Mouse (Mus musculus) midbrain, embryonic 16.5 days (tissue): ENCODE measurements around the gene Samd4b. TPM values are rescaled to one million over a fixed set of nuclear protein-coding genes. Genes with fewer than 3 reads are reported as not detected.

Experiments used
- ATAC-seq: fragments of 200-750 bp; cut with Nextera tagmentation; 2 replicates; pipeline ENCODE4 v1.8.0; 2017; ENCODE audit warnings: moderate TSS enrichment
- H3K27ac ChIP-seq: fragments of 300-500 bp; sonication (generic); 2 replicates; pipeline ENCODE4 v1.5.1; 2014; ENCODE audit warnings: mild to moderate bottlenecking, low read length, mixed read lengths
- H3K27me3 ChIP-seq: fragments of 300-500 bp; sonication (generic); 2 replicates; pipeline ENCODE4 v1.6.1; 2014; ENCODE audit warnings: low read depth, low read length, mixed read lengths; ENCODE audit not compliant: control insufficient read depth, insufficient read depth
- H3K36me3 ChIP-seq: fragments of 300-500 bp; sonication (generic); 2 replicates; pipeline ENCODE4 v1.6.1; 2014; ENCODE audit warnings: mild to moderate bottlenecking, low read length, moderate library complexity, mixed read lengths; ENCODE audit not compliant: control insufficient read depth, insufficient read depth
- H3K4me1 ChIP-seq: fragments of 300-500 bp; sonication (generic); 2 replicates; pipeline ENCODE4 v1.6.1; 2014; ENCODE audit warnings: mild to moderate bottlenecking, low read length, mixed read lengths; ENCODE audit not compliant: control insufficient read depth, insufficient read depth
- H3K4me2 ChIP-seq: fragments of 300-500 bp; sonication (generic); 2 replicates; pipeline ENCODE4 v1.6.1; 2014; ENCODE audit warnings: mild to moderate bottlenecking, low read length, mixed read lengths
- H3K4me3 ChIP-seq: fragments of 300-500 bp; sonication (generic); 2 replicates; pipeline ENCODE4 v1.5.1; 2014; ENCODE audit warnings: low read depth, mild to moderate bottlenecking, low read length, moderate library complexity, mixed read lengths
- H3K9ac ChIP-seq: fragments of 300-500 bp; sonication (generic); 2 replicates; pipeline ENCODE4 v1.6.1; 2014; ENCODE audit warnings: low read depth, low read length, mixed read lengths
- H3K9me3 ChIP-seq: fragments of 300-500 bp; sonication (generic); replicated peaks from 2 replicates; pipeline ENCODE4 v1.6.1; 2014; ENCODE audit warnings: mild to moderate bottlenecking, low read length, mixed read lengths; ENCODE audit not compliant: control insufficient read depth, poor library complexity, severe bottlenecking
- whole genome bisulfite sequencing: fragments of 180-500 bp; shearing (Covaris S2); extraction: QIAGEN DNeasy Blood & Tissue Kit; methylation state at CpG from one replicate; pipeline ENCODE4 v1.1.7; 2014; 5-methylcytosine and 5-hydroxymethylcytosine counted together
- polyA plus RNA-seq: library from polyadenylated mRNA; unstranded; fragments of >200 nt; fragmentation: Nextera tagmentation; extraction: Ambion mirVana; gene quantifications from 2 replicates; pipeline ENCODE4 v1.2.1, GENCODE M21; 2015

Gene Samd4b
- 20.2 and 20.4 TPM in 2 replicates for polyA plus RNA-seq

GRCm38 (mm10) chr7:28597642-28598446, at the start of gene Samd4b, which contains the start of gene Pak4:
Gene Samd4b, minus strand, starts transcription at chr7:28598144.
Gene Pak4, minus strand, starts transcription at chr7:28598185.
- ATAC-seq, result peak; percentile 94
- H3K4me1 ChIP-seq, result peaks cover 20% of the 10 kb centered on the region
- peak within 1 kb of the TSS; percentile 68 for H3K4me3 ChIP-seq
- H3K9ac ChIP-seq, result peak within 1 kb of the TSS; percentile 77
- H3K27me3 ChIP-seq, result no peaks in the 10 kb centered on the region
- H3K36me3 ChIP-seq, result no peaks in the 10 kb centered on the region
- H3K9me3 ChIP-seq, result no peaks in the 10 kb centered on the region
- peak within 1 kb of the TSS; percentile 85 for H3K27ac ChIP-seq
- under 1% methylated on average over 65 of the region's 66 CpGs for WGBS
- peak within 1 kb of the TSS; percentile 64 for H3K4me2 ChIP-seq

GRCm38 (mm10) chr7:28647016-28647415, 49.1 kb upstream of the Samd4b start:
- Histone ChIP-seq H3K9me3 (no peaks in the 10 kb centered on the region), H3K4me1 (no peaks in the 10 kb centered on the region)
- WGBS, result 62% methylated on average over 7 of the region's 7 CpGs

GRCm38 (mm10) chr7:28645947-28646475, 48.1 kb upstream of the Samd4b start:
- Histone ChIP-seq H3K9me3 (no peaks in the 10 kb centered on the region), H3K4me2 (no peak overlapping the region), H3K27ac (no peak overlapping the region), H3K36me3 (no peaks in the 10 kb centered on the region), H3K4me3 (no peak overlapping the region), H3K4me1 (no peaks in the 10 kb centered on the region), H3K9ac (no peak overlapping the region), H3K27me3 (no peaks in the 10 kb centered on the region)
- WGBS, result 93% methylated on average over 2 of the region's 2 CpGs
- no peak for ATAC-seq

More at GRCm38 (mm10) chr7:28647016-28647415, 49.1 kb upstream of the Samd4b start:
- Histone ChIP-seq H3K27me3 (no peaks in the 10 kb centered on the region), H3K4me3 (no peak overlapping the region), H3K9ac (no peak overlapping the region), H3K27ac (no peak overlapping the region), H3K36me3 (no peaks in the 10 kb centered on the region), H3K4me2 (no peak overlapping the region)
- ATAC-seq, result no peak

- Histone ChIP-seq H3K27ac (no peak overlapping the region), H3K27me3 (no peaks in the 10 kb centered on the region), H3K4me2 (no peak overlapping the region), H3K4me1 (no peaks in the 10 kb centered on the region), H3K36me3 (no peaks in the 10 kb centered on the region), H3K9ac (no peak overlapping the region), H3K4me3 (no peak overlapping the region), H3K9me3 (no peaks in the 10 kb centered on the region)
- 30% methylated on average over 6 of the region's 6 CpGs for WGBS
- no peak for ATAC-seq
Observed at GRCm38 (mm10) chr7:28645366-28645765, 47.4 kb upstream of the Samd4b start.

GRCm38 (mm10) chr7:28641546-28641945, 43.6 kb upstream of the Samd4b start:
- 78% methylated on average over 8 of the region's 8 CpGs for WGBS
- H3K27me3 ChIP-seq, result no peaks in the 10 kb centered on the region
- H3K9me3 ChIP-seq, result no peaks in the 10 kb centered on the region
- no peak overlapping the region for H3K4me2 ChIP-seq
- no peaks in the 10 kb centered on the region for H3K4me1 ChIP-seq
- H3K9ac ChIP-seq, result no peak overlapping the region
- H3K4me3 ChIP-seq, result no peak overlapping the region
- H3K27ac ChIP-seq, result no peak overlapping the region
- no peak for ATAC-seq
- H3K36me3 ChIP-seq, result no peaks in the 10 kb centered on the region

GRCm38 (mm10) chr7:28637511-28637910, 39.6 kb upstream of the Samd4b start:
- Histone ChIP-seq H3K27me3 (no peaks in the 10 kb centered on the region; the same call in 1 of the 2 replicates), H3K4me3 (no peak overlapping the region), H3K9me3 (no peaks in the 10 kb centered on the region), H3K4me1 (no peaks in the 10 kb centered on the region), H3K36me3 (no peaks in the 10 kb centered on the region), H3K4me2 (no peak overlapping the region), H3K9ac (no peak overlapping the region), H3K27ac (no peak overlapping the region)
- ATAC-seq, result no peak
- 32% methylated on average over 8 of the region's 8 CpGs for WGBS

GRCm38 (mm10) chr7:28634128-28634527, 36.2 kb upstream of the Samd4b start:
- H3K36me3 ChIP-seq, result no peaks in the 10 kb centered on the region
- no peak overlapping the region for H3K27ac ChIP-seq
- H3K27me3 ChIP-seq, result peaks cover 17% of the 10 kb centered on the region
- H3K9me3 ChIP-seq, result no peaks in the 10 kb centered on the region
- H3K9ac ChIP-seq, result no peak overlapping the region
- ATAC-seq, result no peak
- peaks cover 9% of the 10 kb centered on the region for H3K4me1 ChIP-seq
- no peak overlapping the region for H3K4me3 ChIP-seq
- H3K4me2 ChIP-seq, result no peak overlapping the region
- 74% methylated on average over 4 of the region's 4 CpGs for WGBS

- no peak for ATAC-seq
- H3K27me3 ChIP-seq, result peaks cover 19% of the 10 kb centered on the region
- peak within 1 kb of the TSS; percentile 28 for H3K4me3 ChIP-seq
- H3K4me1 ChIP-seq, result peaks cover 9% of the 10 kb centered on the region
- 30% methylated on average over 10 of the region's 10 CpGs for WGBS
- no peaks in the 10 kb centered on the region for H3K36me3 ChIP-seq
- peak within 1 kb of the TSS; percentile 59 for H3K4me2 ChIP-seq
- no peak within 1 kb of the TSS for H3K27ac ChIP-seq
- peak within 1 kb of the TSS; percentile 50 for H3K9ac ChIP-seq
- H3K9me3 ChIP-seq, result no peaks in the 10 kb centered on the region
Observed at GRCm38 (mm10) chr7:28631073-28631472, 33.1 kb upstream of the Samd4b start, which contains the start of gene Acp7. Gene Acp7, minus strand, starts transcription at chr7:28631332.

- no peak for ATAC-seq
- Histone ChIP-seq H3K4me3 (no peak overlapping the region), H3K4me2 (no peak overlapping the region), H3K9me3 (no peaks in the 10 kb centered on the region), H3K27me3 (peaks cover 8% of the 10 kb centered on the region), H3K36me3 (no peaks in the 10 kb centered on the region), H3K4me1 (no peaks in the 10 kb centered on the region), H3K27ac (no peak overlapping the region), H3K9ac (no peak overlapping the region)
- 91% methylated on average over 5 of the region's 5 CpGs for WGBS
Observed at GRCm38 (mm10) chr7:28624791-28625190, 26.8 kb upstream of the Samd4b start.
